Mouse (Mus musculus): ENCODE measurements around the gene Rpl36a.

Rpl36a gene

DNA sequence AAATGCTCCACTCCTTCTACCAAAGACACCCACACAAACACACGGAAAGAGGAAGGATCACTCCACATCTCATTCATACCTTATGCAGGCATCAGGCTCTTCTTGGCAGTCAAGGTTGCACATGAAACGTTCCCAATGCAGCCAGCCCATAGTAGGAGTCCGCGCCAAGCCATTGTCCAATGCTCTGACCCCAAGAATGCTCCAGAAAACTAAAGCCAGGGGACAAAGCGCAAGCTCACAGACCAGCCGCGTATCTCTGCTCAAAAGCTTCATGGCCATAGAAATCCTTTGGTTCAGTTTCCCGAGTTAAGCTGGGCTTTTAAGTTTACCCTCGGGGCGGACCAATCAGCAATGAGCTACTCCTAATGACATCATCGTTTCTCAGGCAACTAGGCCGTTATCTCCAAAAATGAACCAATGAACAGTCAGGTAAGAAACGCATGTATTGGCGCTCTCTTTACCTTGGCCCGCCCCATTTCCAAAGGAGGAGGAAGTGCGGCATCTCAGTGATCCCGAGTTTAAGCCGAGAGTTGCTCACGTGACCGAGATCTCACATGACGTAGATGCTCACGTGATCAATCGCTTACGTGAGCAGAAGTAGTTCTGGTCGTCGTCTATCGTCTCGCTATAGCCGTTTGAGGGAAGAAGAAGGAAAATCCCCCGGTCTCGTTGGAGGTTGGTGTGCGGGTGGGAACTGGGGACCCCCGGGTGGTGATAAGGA, 15.4 kb downstream of the Rpl36a start, which contains the start of the genes Gla and Hnrnph2:
TSS of gene Gla (minus strand) at position 467 of the 721 bp plus-strand sequence.
TSS of gene Hnrnph2 (plus strand) at position 521 of the 721 bp plus-strand sequence.
- DNase-seq: peak; percentile 94

DNA sequence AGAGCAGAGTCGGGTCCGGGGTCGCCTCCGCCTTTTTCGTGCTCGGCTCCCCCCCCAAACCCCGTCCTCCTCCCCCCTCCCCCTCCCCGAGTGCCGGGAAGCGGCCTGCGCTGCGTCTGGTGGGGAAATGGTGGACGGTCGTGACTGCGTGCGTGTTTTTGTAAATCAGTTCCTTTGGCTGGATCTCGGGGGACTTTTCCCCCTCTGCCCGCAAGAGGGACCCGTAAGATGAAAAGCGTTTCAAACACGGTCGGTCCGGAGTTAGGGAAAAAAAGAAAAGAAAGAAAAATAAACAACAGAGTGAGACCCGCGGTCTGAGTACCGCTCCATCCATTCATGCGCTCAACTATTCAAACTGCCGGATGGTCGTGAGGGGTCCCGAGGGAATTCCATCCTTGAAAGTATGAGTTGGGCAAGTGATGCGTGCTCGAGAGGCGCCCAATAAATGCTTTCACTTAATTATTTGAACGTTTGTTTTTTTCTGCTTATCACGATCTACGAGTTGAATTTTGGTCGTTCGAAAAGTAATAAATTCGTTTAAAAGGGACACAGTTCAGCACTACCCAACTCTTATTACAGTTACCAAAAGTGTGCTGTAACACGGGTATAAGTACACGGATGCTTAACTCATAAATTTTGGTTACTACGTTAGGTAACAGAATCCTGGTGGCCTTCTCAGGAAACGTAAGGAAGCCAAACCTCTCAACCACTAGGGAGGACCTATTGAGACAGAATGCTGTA, 16.1 kb downstream of the Rpl36a start:
- no peak for DNase-seq

DNA sequence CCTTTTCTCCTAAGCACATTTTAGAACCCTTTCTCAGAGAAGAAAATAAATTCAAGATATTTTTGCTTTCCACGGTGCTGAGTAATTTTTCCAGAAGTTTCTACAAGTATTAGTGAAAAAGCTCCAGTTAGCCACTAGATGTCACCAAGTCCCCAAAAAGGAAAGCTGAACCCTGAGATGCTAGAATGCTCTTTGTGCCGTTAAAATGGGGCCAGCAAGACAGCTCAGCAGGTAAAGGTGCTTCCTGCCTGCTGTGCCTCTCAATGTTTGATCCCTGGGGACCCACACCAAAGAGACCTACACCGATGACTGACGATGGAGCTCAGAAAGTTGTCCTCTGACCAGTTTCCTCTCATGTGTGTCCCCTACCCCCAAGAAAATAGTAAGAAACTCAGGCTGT, 24.0 kb downstream of the Rpl36a start:
- DNase-seq: peak; percentile 44

DNA sequence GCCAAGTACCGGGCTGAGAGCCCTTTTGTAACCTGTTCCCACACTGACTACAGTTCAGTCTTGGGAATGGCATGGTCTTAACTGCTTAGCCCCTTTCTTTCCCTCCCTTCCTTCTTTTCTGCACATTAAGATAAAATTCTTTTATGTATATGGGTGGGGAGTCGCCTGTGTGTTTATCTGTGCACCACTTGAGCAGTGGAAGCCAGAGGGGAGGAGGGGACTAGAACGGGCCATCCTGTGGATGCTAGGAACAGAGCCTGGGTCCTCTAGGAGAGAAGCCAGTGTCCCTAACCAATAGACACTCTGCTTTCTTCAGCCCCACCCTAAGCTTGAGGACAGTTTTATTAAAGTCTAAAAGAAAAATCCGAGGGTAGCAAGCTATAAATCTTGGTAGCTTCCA, 25.5 kb downstream of the Rpl36a start:
- DNase-seq: no peak

DNA sequence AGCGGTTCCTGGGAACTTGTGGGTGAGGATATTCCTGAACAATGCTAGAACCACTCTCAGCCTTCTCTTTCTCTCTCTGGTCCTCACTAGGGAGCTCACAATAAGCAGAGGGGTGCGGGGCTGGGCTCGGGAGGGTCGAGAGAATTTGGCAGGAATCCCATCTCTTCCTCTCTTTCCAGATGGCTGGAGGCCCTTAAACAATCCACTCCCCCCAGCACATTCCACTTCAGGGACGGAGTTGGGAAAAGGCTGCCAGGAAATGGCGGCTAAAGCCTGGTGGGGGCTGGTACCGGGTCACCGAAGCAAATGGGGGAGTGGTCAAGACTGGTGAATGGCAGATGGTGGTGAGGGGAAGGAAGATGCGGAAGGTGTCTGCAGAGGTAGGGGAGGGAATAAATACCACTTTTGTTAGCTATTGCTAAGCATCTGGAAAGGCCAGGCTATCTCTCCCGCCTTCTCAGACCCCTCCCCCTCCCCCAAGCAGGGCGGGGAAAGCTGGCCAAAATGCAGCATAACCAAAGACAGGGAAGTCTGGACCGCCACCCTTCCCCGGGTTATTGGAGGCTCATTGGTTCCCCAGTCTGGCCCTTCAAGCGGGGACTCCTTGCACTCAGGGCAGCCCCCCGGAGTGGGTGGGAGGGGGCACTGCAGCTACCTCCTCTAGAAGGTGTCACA, 27.0 kb downstream of the Rpl36a start:
- peak; percentile 56 for DNase-seq

DNA sequence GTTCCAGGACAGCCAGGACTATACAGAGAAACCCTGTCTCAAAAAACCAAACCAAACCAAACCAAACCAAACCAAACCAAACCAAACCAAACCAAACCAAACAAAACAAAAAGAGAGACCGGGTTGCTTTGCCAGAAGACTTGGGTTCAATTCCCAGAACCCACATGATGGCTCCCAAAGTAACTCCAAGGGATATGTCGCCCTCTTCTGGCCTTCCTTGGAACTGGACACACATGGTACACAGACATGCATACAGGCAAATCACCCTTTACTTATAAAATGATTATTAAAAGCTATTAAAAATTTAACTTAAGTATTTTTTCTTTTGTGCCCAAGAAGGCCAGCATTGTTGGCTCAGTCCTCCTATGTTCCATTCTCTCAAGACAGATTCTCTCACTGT, 28.9 kb downstream of the Rpl36a start:
- DNase-seq: no peak

DNA sequence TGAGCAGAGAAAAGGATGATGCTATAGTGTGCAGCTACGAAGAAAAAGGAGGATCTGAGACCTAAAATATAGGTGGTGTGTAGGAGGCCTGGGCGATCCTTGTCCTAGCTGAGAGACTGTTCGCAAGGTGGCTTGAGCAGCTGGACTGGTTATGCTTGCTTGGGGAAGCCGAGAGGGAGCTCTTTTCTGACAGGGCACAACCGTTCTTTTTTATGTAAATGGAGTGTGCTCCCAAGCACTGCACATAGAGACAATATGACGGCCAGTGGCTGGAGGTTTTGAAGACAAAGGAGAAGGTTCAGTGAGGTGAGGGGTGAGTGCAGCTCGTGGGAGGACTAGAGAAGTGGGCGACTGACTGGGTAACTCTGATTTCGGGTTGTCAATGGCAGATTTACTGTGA, 34.2 kb downstream of the Rpl36a start:
- DNase-seq: no peak

DNA sequence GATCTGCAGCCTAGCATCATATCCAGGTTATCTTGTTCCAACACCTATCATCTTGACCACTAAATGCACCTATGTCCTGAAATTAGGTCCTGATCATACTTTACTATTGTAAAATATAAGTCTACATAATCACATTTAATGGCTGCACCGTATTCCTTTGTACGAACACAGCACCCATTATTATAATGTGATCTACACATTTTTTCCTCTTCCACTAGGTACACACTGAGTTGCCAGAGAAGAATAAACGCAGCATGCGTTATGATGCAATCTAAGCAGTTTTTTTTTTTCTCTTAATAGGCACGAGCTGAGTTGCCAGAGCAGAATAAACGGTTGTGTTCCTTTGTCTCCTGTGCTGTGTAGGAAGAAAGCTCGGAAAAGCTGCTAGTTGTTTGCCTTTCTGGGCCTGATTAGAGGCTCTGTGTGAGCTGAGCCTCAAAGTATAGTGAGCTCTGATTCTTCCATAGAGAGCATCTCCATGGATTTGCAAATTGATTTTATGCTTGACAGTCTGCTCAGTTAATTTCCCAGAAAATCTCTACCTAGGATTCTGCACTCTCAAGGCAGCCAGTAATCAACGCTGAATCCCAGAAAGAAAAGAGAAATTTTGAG, 34.9 kb downstream of the Rpl36a start:
- no peak for DNase-seq

DNA sequence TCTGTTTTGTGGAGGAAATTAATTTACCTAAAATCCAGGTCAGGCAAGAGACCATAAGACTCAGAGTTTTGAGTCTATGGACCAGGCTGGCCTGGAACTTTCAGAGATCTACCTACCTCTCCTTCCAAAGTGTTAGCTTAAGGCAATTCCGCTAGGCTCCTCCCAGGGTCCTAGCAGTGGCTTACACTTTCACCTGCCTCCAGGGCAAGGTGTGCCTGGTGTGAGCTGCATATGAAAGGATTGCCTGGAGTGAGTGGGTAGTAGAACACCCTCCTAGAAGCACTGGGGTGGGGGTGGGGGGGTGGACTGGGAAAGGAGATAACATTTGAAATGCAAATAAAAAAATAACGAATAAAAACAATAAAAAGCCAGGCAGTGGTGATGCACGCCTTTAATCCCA, 36.2 kb downstream of the Rpl36a start:
- DNase-seq: no peak

DNA sequence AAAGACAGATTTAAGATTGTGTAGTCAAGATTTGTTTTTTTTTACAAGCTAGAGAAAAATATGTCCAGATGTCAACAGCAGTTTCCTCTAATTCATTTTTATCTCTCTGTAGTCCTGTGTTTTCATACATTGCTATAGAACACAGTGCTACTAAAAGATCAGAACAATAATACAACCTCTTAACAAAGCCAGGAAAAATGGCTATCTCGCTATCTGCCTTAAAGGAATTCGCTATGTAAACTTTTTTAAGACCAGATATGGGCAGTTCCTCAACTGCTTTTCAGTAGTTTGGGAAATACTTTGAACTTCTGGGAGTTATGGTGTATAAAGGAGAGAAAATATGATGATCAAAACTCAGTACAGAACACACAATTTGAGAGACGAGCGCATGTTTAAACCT, 37.9 kb downstream of the Rpl36a start:
- no peak for DNase-seq

DNA sequence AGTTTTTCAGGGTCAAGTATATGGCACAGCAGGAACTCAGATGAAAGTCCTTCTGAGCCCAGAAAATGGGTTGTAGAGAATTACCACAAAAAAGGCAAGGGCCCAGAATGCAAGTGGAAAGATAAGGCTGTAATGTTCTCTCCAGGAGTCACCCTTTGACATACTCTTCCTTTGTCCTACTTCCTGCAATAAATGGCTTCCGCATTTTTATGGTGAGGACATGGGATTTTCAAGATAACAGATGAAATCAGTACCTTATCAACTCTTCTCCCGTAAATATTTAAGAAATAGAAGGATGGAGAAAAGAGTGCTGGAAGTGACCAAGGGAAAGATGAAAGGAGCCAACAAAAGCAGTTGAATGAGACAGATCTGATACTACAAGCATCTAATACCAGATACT, 42.7 kb downstream of the Rpl36a start:
- no peak for DNase-seq

DNA sequence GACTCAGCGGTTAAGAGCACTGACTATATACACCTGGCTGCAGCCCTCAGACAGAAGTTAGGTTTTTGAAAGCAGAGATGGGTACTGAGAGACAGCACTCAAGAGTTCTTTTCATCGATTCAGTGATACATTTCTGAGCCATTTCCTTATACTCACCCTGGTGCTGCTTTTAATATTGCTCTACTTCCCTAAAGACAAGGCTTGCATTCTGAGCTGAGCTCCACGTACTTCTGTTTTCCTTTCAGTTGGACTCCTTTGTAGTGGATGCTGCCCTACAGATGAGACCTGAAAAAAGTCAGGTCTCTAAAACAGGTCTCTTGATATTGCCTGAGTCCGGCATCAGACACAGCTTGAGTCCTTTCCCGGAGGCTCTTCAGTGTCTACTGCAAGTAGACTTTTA, 47.3 kb downstream of the Rpl36a start:
- no peak for DNase-seq

DNA sequence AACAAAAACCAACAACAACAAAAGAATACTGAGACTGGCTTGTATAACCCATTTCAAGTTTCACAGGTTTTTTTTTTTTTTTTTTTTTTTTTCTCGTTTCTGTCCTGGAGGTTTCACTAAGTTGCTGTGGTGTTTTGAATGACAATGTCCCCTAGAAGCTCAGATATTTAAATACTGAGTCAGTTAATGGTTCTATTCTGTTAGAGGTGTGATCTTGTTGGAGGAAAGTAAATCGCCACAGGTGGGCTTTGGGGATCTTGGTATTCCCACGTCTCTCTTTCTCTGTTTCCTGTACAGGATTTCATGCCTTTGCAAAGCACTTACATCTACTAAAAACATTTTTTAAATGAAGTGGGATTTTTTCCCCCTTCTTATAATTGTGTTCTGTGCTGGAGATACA, 49.7 kb downstream of the Rpl36a start:
- DNase-seq: no peak

DNA sequence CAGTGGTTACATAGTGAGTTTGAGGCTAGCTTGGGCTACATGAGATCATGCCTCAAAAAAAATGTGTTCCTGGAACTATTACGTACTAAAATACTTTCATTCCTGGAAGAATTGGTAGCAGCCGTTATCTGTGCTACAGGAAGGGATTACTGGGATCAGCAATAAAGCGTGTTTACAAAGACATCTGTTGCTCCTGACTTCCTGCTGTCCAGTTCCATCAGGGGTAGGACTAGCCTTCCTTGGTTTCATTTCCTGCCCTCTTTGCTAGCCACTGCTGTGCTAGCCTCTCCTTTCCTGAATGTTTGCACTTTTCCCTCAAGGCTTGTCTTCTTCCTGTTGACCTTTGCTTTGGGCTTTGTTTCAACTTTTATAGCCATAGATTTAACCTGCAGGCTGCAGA, 50.4 kb downstream of the Rpl36a start:
- no peak for DNase-seq
